Mouse (Mus musculus) lung, embryonic 15.5 days (tissue): Measurements from ENCODE around the gene Lrp8. TPM values are rescaled to one million over a fixed set of nuclear protein-coding genes. Genes with fewer than 3 reads are reported as not detected.
A peak's percentile ranks its signal among the peaks of the same experiment; 100 is the strongest.

Experiments used
- ATAC-seq: fragments of 200-750 bp; cut with Nextera tagmentation; 2 replicates; pipeline ENCODE4 v1.8.0; 2017; ENCODE audit warnings: moderate number of reproducible peaks, borderline replicate concordance; ENCODE audit not compliant: low FRiP score, low TSS enrichment; ENCODE audit errors: extremely low read depth
- H3K27ac ChIP-seq: fragments of 300-500 bp; sonication (generic); 2 replicates; pipeline ENCODE4 v1.5.1; 2015; ENCODE audit warnings: moderate library complexity, mild to moderate bottlenecking, inconsistent platforms
- H3K27me3 ChIP-seq: fragments of 300-500 bp; sonication (generic); 2 replicates; pipeline ENCODE4 v1.6.1; 2015; ENCODE audit warnings: inconsistent platforms
- H3K36me3 ChIP-seq: fragments of 300-500 bp; sonication (generic); 2 replicates; pipeline ENCODE4 v1.6.1; 2015; ENCODE audit warnings: inconsistent platforms
- H3K4me1 ChIP-seq: fragments of 300-500 bp; sonication (generic); 2 replicates; pipeline ENCODE4 v1.6.1; 2015; ENCODE audit warnings: inconsistent platforms
- H3K4me2 ChIP-seq: fragments of 300-500 bp; sonication (generic); 2 replicates; pipeline ENCODE4 v1.6.1; 2015; ENCODE audit warnings: inconsistent platforms, mild to moderate bottlenecking, moderate library complexity
- H3K4me3 ChIP-seq: fragments of 300-500 bp; sonication (generic); 2 replicates; pipeline ENCODE4 v1.5.1; 2015; ENCODE audit warnings: mild to moderate bottlenecking, inconsistent platforms
- H3K9ac ChIP-seq: fragments of 300-500 bp; sonication (generic); 2 replicates; pipeline ENCODE4 v1.6.1; 2015; ENCODE audit warnings: inconsistent platforms
- H3K9me3 ChIP-seq: fragments of 300-500 bp; sonication (generic); 2 replicates; pipeline ENCODE4 v1.6.1; 2016; ENCODE audit warnings: inconsistent platforms
- WGBS: fragments of 180-500 bp; shearing (Covaris S2); methylation state at CpG from one replicate; pipeline ENCODE4 v1.1.7; 2015; 5-methylcytosine and 5-hydroxymethylcytosine counted together
- polyA plus RNA-seq: library from polyadenylated mRNA; unstranded; fragments of >200 nt; fragmentation: Nextera tagmentation; extraction: Ambion mirVana; gene quantifications from 2 replicates; pipeline ENCODE4 v1.2.1, GENCODE M21; 2015

Gene Lrp8
- polyA plus RNA-seq, 1 experiment from 2014 or later = 1.2 TPM

DNA sequence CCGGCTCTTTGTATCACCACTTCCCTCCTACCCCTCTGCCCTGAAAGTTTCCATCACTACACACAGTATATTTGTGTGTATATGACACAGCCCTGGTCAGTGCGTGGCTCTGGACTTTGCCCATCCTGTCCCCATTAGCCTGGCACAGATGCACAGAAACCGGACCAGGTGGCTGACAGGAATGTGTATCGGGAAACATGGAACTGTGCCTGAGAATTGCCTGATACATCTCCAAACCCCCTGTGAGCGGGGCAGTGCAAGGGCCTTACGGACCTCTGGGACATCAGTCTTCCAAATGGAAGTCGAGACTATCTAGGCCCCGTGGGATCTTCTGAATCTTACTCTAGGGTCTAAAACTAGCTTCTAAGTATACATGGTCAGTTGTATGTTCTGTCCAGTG lies 51.3 kb downstream of the Lrp8 start:
- ATAC-seq = no peak

GRCm38 (mm10) chr4:107853836-107854235 lies 51.8 kb downstream of the Lrp8 start:
- no peak overlapping the region for H3K4me2 ChIP-seq
- WGBS = 81% methylated on average over 7 of the region's 7 CpGs

More for the DNA sequence above, 51.3 kb downstream of the Lrp8 start:
- Histone ChIP-seq H3K9ac (no peak overlapping the region), H3K4me2 (no peak overlapping the region), H3K4me3 (no peak overlapping the region), H3K9me3 (no peaks in the 10 kb centered on the region), H3K36me3 (no peaks in the 10 kb centered on the region), H3K27ac (no peak overlapping the region), H3K4me1 (no peaks in the 10 kb centered on the region), H3K27me3 (no peaks in the 10 kb centered on the region)
- WGBS = 89% methylated on average over 8 of the region's 8 CpGs

GRCm38 (mm10) chr4:107856958-107857686 lies 55.1 kb downstream of the Lrp8 start:
- no peaks in the 10 kb centered on the region for H3K27me3 ChIP-seq
- no peaks in the 10 kb centered on the region for H3K9me3 ChIP-seq
- ATAC-seq = no peak
- H3K36me3 ChIP-seq = no peaks in the 10 kb centered on the region
- H3K4me1 ChIP-seq = no peaks in the 10 kb centered on the region
- 67% methylated on average over 11 of the region's 11 CpGs for WGBS
- no peak overlapping the region for H3K4me3 ChIP-seq
- H3K4me2 ChIP-seq = no peak overlapping the region
- H3K27ac ChIP-seq = no peak overlapping the region
- H3K9ac ChIP-seq = no peak overlapping the region

More at GRCm38 (mm10) chr4:107853836-107854235, 51.8 kb downstream of the Lrp8 start:
- no peak for ATAC-seq
- no peaks in the 10 kb centered on the region for H3K9me3 ChIP-seq
- H3K27me3 ChIP-seq = no peaks in the 10 kb centered on the region
- H3K9ac ChIP-seq = no peak overlapping the region
- no peaks in the 10 kb centered on the region for H3K36me3 ChIP-seq
- H3K4me1 ChIP-seq = no peaks in the 10 kb centered on the region
- no peak overlapping the region for H3K4me3 ChIP-seq
- H3K27ac ChIP-seq = no peak overlapping the region

GRCm38 (mm10) chr4:107858995-107859394 lies 56.9 kb downstream of the Lrp8 start:
- ATAC-seq = no peak
- no peak overlapping the region for H3K4me2 ChIP-seq
- H3K4me3 ChIP-seq = no peak overlapping the region
- WGBS = 80% methylated on average over 7 of the region's 7 CpGs
- H3K9ac ChIP-seq = no peak overlapping the region
- H3K27me3 ChIP-seq = no peaks in the 10 kb centered on the region
- H3K27ac ChIP-seq = no peak overlapping the region
- no peaks in the 10 kb centered on the region for H3K36me3 ChIP-seq
- H3K4me1 ChIP-seq = no peaks in the 10 kb centered on the region
- H3K9me3 ChIP-seq = no peaks in the 10 kb centered on the region

DNA sequence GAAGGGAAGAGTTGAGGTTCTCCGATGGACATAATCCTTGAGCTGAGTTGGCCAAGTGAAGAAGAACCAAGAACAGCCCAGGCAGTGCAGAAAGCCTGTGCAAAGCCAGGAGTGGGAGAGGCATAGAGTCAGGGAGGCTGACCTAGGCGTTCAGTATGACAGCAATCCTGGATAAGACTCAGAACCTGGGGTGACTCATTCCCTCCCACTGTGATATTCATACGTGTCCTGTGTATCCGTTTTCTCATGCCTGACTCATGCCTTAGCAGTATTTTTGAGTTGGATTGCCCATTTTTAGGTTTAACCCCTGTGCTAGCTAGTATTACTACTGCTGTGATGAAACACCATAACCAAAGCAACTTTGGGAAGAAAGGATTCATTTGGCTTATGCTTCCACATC lies 62.8 kb downstream of the Lrp8 start:
- Histone ChIP-seq H3K4me3 (no peak overlapping the region), H3K4me1 (no peaks in the 10 kb centered on the region), H3K9me3 (no peaks in the 10 kb centered on the region), H3K9ac (no peak overlapping the region), H3K27me3 (no peaks in the 10 kb centered on the region), H3K4me2 (no peak overlapping the region), H3K36me3 (no peaks in the 10 kb centered on the region), H3K27ac (no peak overlapping the region)
- ATAC-seq = no peak
- 90% methylated on average over 4 of the region's 4 CpGs for WGBS

DNA sequence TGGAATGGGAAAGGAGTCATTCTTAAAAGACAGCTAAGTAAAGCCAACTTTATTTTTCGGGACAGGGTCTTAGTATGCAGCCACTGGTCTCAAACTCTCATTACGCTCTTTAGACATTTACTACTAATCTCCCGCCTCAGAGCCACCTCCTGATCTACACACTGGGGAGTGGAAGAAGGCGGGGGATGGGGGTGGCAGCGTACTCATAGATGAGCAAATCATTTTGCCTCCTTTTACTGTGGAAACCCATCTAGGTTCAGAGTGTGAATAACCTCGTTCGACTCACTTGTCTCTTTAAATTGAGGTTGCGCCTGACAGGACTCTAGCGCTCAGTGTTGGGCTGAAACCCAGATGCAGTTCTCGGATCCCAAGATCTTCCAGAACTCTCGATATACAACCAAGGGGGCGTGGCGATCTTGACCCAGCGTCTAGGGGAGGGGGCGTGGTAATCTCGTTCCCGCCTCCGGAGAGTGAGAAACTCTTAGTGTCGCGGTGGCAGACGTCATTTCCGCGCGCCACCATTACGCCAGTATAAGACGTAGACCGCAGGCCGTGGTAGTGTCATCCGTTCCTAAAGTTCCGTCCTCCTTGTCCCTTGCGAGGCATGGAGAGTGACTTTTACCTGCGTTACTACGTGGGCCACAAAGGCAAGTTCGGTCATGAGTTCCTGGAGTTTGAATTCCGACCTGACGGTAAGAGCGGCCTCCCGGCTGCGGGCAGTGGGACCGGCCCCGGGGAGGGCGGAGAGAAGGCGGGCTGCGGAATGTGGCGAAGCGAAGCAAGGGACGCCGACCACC lies 77.4 kb downstream of the Lrp8 start, which contains the start of gene Magoh:
Gene Magoh (plus strand): TSS at position 502 of the 797 bp plus-strand sequence.
- WGBS = 2% methylated on average over 48 of the region's 48 CpGs
- peaks cover 12% of the 10 kb centered on the region for H3K4me1 ChIP-seq
- H3K4me3 ChIP-seq = peak within 1 kb of the TSS; percentile 88
- no peaks in the 10 kb centered on the region for H3K27me3 ChIP-seq
- peak; percentile 95 for ATAC-seq
- peaks cover 33% of the 10 kb centered on the region for H3K36me3 ChIP-seq
- H3K4me2 ChIP-seq = peak within 1 kb of the TSS; percentile 69
- peak within 1 kb of the TSS; percentile 92 for H3K9ac ChIP-seq
- no peaks in the 10 kb centered on the region for H3K9me3 ChIP-seq
- H3K27ac ChIP-seq = peak within 1 kb of the TSS; percentile 42; the same call in 1 of the 2 replicates

GRCm38 (mm10) chr4:107881631-107882030 lies 79.6 kb downstream of the Lrp8 start:
- Histone ChIP-seq H3K27ac (no peak overlapping the region), H3K9me3 (no peaks in the 10 kb centered on the region), H3K27me3 (no peaks in the 10 kb centered on the region), H3K4me3 (no peak overlapping the region), H3K36me3 (peaks cover 54% of the 10 kb centered on the region), H3K9ac (no peak overlapping the region), H3K4me2 (no peak overlapping the region), H3K4me1 (peaks cover 12% of the 10 kb centered on the region)
- WGBS = 91% methylated on average over 1 of the region's 1 CpGs
- ATAC-seq = no peak

- WGBS = 72% methylated on average over 7 of the region's 7 CpGs
Measured at GRCm38 (mm10) chr4:107886371-107886770, 84.3 kb downstream of the Lrp8 start.

GRCm38 (mm10) chr4:107889385-107889730 lies 87.3 kb downstream of the Lrp8 start:
- ATAC-seq = peak; percentile 32
- Histone ChIP-seq H3K9me3 (no peaks in the 10 kb centered on the region), H3K36me3 (peaks cover 45% of the 10 kb centered on the region), H3K4me2 (peak overlapping the region; percentile 90), H3K4me3 (peak overlapping the region; percentile 64), H3K4me1 (peaks cover 12% of the 10 kb centered on the region), H3K9ac (peak overlapping the region; percentile 70), H3K27me3 (no peaks in the 10 kb centered on the region), H3K27ac (peak overlapping the region; percentile 96)
- WGBS = under 1% methylated on average over 12 of the region's 12 CpGs

More at GRCm38 (mm10) chr4:107886371-107886770, 84.3 kb downstream of the Lrp8 start:
- H3K9ac ChIP-seq = no peak overlapping the region
- H3K36me3 ChIP-seq = peaks cover 60% of the 10 kb centered on the region
- H3K4me3 ChIP-seq = no peak overlapping the region
- H3K4me2 ChIP-seq = no peak overlapping the region
- H3K4me1 ChIP-seq = peaks cover 12% of the 10 kb centered on the region
- no peaks in the 10 kb centered on the region for H3K9me3 ChIP-seq
- no peak for ATAC-seq
- no peak overlapping the region for H3K27ac ChIP-seq
- H3K27me3 ChIP-seq = no peaks in the 10 kb centered on the region

DNA sequence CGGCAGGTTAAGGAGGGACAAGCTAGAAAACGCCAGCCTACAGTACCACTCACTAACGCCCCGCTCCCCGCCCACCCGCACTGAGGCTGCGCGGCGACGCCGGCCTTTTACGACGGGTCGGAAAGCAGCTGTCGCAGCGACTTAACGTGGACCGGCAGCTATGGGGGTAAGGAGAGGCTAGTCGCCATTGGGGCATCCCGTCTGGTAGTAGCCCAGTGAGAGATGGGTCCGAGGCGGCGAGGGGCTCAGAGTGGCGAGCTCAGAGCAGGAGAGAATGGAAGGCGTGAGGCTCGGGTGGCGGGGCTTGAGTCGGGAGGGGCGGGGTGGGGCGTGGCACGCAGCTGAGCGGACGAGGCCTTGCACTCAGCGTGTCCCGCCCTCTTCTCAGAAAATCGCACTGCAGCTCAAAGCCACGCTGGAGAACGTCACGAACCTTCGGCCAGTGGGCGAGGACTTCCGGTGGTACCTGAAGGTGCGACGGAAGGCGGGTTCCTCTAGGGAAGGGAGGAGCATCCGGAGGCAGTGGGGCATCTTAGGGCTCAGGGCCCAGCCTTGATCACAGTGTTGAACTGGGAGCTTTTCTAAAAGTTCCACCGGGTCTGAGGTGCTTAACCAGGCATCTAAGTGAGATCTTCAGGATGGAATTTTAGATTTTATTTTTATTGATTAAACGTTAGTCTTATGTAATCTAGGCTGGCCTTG lies 87.8 kb downstream of the Lrp8 start, which contains the start of gene 0610037L13Rik:
Gene 0610037L13Rik (plus strand): TSS at position 83 of the 702 bp plus-strand sequence.
- WGBS = under 1% methylated on average over 48 of the region's 48 CpGs
- Histone ChIP-seq H3K4me3 (peak within 1 kb of the TSS; percentile 64), H3K9me3 (no peaks in the 10 kb centered on the region), H3K4me1 (peaks cover 12% of the 10 kb centered on the region), H3K9ac (peak within 1 kb of the TSS; percentile 70), H3K27me3 (no peaks in the 10 kb centered on the region), H3K36me3 (peaks cover 45% of the 10 kb centered on the region), H3K27ac (peak within 1 kb of the TSS; percentile 96), H3K4me2 (peak within 1 kb of the TSS; percentile 90)
- ATAC-seq = peak; percentile 96

GRCm38 (mm10) chr4:107892663-107893062 lies 90.6 kb downstream of the Lrp8 start:
- ATAC-seq = no peak
- 83% methylated on average over 2 of the region's 2 CpGs for WGBS
- no peak overlapping the region for H3K9ac ChIP-seq
- H3K4me1 ChIP-seq = peaks cover 12% of the 10 kb centered on the region
- H3K9me3 ChIP-seq = no peaks in the 10 kb centered on the region
- H3K27ac ChIP-seq = no peak overlapping the region
- no peaks in the 10 kb centered on the region for H3K27me3 ChIP-seq
- peaks cover 46% of the 10 kb centered on the region for H3K36me3 ChIP-seq
- H3K4me2 ChIP-seq = no peak overlapping the region
- no peak overlapping the region for H3K4me3 ChIP-seq
